Mouse (Mus musculus): Measurements from ENCODE around the gene Alyref. TPM values are rescaled to one million over a fixed set of nuclear protein-coding genes. Genes with fewer than 3 reads are reported as not detected.

The Alyref gene
- polyA plus RNA-seq (2014; fragmentation: Illumina TruSeq; extraction: RNeasy Lipid Tissue Mini Kit (QIAGEN cat#74804); ENCODE audit: insufficient read depth, low read depth, low replicate concordance) = 49.0 TPM

DNA sequence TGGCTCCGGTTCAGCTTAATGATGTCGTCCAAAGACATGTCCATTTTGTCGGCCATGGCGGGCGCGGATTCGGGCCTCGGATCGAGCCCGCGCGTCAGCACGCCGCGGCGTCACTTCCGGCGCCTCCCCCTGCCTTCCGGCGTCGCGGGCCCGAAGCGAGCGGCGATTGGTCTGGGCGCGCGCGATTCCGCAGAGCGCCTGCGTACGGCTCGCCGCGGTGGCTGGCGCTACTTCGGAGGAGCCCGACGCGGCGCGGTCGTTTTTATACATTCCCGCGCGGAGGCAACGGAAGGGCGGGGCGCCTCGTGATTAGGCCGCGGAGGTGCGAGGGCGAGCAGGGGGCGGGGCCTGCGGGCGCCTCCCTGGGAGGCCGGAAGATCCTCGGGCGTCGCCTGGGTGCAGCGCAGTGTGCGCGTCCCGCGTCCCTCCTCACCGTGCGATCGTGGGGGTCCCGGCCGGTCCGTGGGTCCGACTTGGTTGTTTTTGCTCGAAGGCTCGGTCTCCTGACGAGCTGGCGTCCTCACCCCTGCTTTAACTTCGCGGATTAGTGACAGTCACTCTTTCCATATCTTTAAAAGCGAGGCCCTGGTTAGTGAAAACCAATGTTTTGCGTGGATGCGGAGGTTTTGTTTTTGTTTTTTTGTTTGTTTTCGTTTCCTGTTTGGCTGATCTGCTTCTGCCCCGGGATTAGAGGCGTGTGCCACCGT lies at the start of gene Alyref, which contains the start of gene Anapc11:
Gene Alyref, minus strand, starts transcription at position 83 of the 707 bp plus-strand sequence.
Gene Anapc11, plus strand, starts transcription at position 139 of the 707 bp plus-strand sequence.

GRCm38 (mm10) chr11:120643601-120643987 lies 45.4 kb upstream of the Alyref start, which contains the start of gene Pycr1:
TSS of gene Pycr1 (minus strand) at chr11:120643769.

GRCm38 (mm10) chr11:120633520-120634343 lies 35.6 kb upstream of the Alyref start, which contains the start of gene Mafg:
TSS of gene Mafg (minus strand) at chr11:120633600.

GRCm38 (mm10) chr11:120625152-120625775 lies 27.1 kb upstream of the Alyref start, which contains the start of gene Sirt7:
TSS of gene Sirt7 (minus strand) at chr11:120625240.

DNA sequence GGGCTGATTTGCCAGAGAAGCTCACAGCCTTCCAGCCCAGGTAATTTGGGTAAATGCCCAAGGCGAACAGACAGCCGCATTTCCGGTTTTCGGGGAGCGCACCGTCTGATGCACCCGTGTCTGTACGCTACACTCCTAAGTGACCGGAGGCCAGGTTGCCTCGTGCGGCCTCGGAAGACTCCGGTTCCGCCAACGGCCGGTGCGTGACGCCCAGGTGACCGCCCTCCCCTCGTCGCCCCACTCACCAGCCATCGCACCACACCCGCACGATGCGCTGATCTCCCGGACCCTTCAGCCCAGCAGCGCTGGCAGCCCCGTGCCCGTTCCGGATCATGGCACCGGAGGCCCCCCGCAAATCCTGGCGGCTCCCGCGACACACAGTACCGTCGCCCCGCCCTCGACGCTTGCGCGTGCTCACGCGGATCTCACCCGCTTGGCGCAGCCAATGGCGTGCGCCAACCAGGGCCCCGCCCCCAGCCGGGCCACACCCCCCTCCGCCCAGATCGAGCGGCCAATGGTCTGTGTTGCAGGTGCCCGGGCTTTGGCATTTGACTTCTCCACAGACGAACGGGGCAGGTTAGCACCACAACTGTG lies 19.5 kb upstream of the Alyref start, which contains the start of gene Pcyt2:
Gene Pcyt2, minus strand, starts transcription at position 418 of the 594 bp plus-strand sequence.

GRCm38 (mm10) chr11:120608241-120609034 lies 10.3 kb upstream of the Alyref start, which contains the start of gene Npb:
TSS of gene Npb (plus strand) at chr11:120608477.

DNA sequence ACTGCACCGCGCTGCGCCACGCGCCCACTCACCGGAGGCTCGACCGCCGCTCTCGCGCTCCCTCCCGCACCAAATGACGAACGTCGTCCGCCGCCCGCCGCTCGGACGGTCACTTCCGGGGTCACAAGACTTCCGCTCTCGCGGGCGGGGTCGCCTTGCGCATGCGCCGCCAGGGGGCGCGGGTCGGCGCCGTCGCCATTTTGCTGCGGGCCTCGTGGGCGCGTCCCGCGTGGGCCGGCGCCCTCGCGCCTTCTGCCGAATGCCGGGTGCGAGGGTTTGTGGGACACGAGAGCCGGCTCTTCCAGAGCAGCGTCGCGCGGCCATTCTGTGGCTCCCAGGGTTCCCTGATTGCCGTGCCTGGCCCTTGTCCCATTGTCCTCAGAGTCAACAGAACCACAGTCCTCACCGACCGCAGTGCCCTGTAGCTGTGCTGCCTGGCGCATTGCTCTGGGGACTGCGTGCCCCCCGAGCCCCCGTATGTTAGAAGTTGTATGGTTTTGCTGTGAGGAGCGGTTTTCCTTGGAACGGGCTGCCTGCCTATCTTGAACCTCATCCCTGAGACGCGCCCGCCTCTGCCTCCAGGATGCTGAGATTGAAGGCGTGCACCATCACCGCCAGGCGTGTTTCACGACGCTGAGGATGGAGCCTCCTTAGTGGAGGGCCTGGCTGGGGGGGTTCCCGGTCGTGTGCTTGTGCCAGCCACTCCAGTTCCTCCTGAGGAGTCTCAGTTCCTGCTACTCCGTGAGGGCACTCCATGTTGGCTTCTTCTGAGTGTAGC lies 16.5 kb downstream of the Alyref start, which contains the start of gene Arhgdia:
Gene Arhgdia, minus strand, starts transcription at position 135 of the 778 bp plus-strand sequence.

DNA sequence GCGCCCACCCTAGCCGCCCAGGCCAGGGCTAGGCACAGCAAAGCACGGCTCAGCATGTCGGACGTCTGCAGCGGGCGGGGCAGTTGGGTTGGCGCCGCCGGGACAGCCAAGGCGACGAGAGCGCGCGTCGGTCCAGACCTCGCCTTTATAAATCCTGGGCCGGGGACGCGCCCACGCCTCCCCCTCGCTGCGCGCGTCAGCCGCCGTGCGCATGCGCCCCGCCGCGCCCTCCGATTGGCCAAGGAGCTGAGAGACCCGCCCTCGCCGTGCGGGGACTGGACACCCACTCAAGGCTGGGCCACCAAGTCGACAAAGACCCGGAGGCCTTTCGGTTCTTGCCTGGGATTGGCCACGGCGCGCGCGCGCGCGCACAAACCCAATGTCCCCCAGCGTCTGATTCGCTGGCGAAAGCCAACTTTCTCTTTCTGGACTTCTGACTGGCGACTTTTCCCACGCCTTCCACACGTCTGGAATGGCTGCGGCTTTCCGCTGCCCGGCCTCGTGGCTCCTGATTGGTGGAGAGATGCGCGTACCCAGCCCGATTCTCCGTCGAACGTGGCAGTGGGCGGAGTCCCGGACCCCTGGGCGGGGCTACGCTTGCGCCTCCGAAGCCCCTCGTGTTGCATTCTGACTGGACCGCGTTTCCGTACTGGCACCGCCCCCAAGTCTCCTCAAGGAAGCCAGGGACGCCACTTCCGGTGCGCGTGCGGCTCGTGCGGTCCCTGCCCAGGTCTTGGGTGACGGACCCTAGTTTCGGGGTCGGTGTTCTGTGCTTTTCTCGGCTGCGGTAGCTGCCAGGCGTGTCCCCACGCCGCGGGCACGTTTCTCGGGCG lies 25.2 kb downstream of the Alyref start, which contains the start of gene P4hb:
Gene P4hb, minus strand, starts transcription at position 502 of the 833 bp plus-strand sequence.

GRCm38 (mm10) chr11:120550810-120551440 lies 47.2 kb downstream of the Alyref start, which contains the start of gene Ppp1r27:
TSS of gene Ppp1r27 (minus strand) at chr11:120551132.

DNA sequence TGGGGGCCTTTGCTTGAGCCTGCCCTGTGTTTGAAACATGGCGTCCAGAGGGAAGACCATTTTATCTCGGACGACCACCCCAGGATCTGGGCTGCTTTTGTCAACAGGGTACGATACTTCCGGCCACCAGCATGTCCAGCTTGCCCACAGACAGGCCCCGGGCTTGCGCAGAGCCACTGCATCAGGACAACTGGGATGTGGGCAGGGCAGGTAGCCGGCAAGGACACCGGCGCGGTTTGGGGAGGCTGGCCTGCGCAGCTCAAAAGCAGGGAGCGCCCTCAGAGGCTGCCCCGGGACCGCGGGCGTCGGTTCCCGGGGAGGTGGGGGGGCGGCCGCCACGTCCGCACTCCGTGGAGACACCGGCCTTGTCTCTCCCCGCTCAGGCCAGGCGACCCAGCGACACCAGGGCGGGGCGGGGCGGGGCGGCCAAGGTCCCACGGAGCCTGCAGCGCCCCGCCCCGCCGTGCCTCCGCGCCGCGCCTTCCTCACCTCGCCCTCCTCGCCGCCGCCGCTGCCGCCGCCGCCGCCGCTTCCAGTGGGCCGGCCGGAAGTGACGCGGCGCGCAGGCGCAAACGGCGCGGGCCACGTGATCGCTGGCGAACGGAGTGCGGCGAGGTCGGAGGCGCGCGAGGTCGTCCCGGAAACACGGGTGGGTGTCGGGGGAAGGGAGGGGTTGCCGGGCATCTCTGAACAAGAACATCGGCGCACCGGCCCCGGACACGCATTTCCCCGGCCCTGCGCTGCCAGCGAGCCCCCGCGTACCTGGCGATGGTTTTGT lies 48.8 kb downstream of the Alyref start, which contains the start of gene Mcrip1:
Gene Mcrip1, minus strand, starts transcription at position 560 of the 778 bp plus-strand sequence.

Other genes starting within 250 kb of the Alyref start
- gene Actg1, start 249.8 kb downstream of the Alyref start, polyA plus RNA-seq (2014; fragmentation: Illumina TruSeq; extraction: RNeasy Lipid Tissue Mini Kit (QIAGEN cat#74804); ENCODE audit: insufficient read depth, low read depth, low replicate concordance) = 1,316 TPM
- gene Fscn2, start 236.8 kb downstream of the Alyref start, polyA plus RNA-seq (2014; fragmentation: Illumina TruSeq; extraction: RNeasy Lipid Tissue Mini Kit (QIAGEN cat#74804); ENCODE audit: insufficient read depth, low read depth, low replicate concordance) = 0.33 TPM
- 10.2 TPM for gene Faap100, start 219.6 kb downstream of the Alyref start, polyA plus RNA-seq (2014; fragmentation: Illumina TruSeq; extraction: RNeasy Lipid Tissue Mini Kit (QIAGEN cat#74804); ENCODE audit: insufficient read depth, low read depth, low replicate concordance)
- 19.5 TPM for gene Nploc4, start 160.7 kb downstream of the Alyref start, polyA plus RNA-seq (2014; fragmentation: Illumina TruSeq; extraction: RNeasy Lipid Tissue Mini Kit (QIAGEN cat#74804); ENCODE audit: insufficient read depth, low read depth, low replicate concordance)
- gene Tspan10, start 155.7 kb downstream of the Alyref start, polyA plus RNA-seq (2014; fragmentation: Illumina TruSeq; extraction: RNeasy Lipid Tissue Mini Kit (QIAGEN cat#74804); ENCODE audit: insufficient read depth, low read depth, low replicate concordance) = not detected
- gene Pde6g, start 144.9 kb downstream of the Alyref start, polyA plus RNA-seq (2014; fragmentation: Illumina TruSeq; extraction: RNeasy Lipid Tissue Mini Kit (QIAGEN cat#74804); ENCODE audit: insufficient read depth, low read depth, low replicate concordance) = not detected
- 13.4 TPM for gene Oxld1, start 140.3 kb downstream of the Alyref start, polyA plus RNA-seq (2014; fragmentation: Illumina TruSeq; extraction: RNeasy Lipid Tissue Mini Kit (QIAGEN cat#74804); ENCODE audit: insufficient read depth, low read depth, low replicate concordance)
- gene Ccdc137, start 140.2 kb downstream of the Alyref start, polyA plus RNA-seq (2014; fragmentation: Illumina TruSeq; extraction: RNeasy Lipid Tissue Mini Kit (QIAGEN cat#74804); ENCODE audit: insufficient read depth, low read depth, low replicate concordance) = 13.6 TPM
- 10.8 TPM for gene Arl16, start 130.8 kb downstream of the Alyref start, polyA plus RNA-seq (2014; fragmentation: Illumina TruSeq; extraction: RNeasy Lipid Tissue Mini Kit (QIAGEN cat#74804); ENCODE audit: insufficient read depth, low read depth, low replicate concordance)
- 65.4 TPM for gene Mrpl12, start 113.8 kb downstream of the Alyref start, polyA plus RNA-seq (2014; fragmentation: Illumina TruSeq; extraction: RNeasy Lipid Tissue Mini Kit (QIAGEN cat#74804); ENCODE audit: insufficient read depth, low read depth, low replicate concordance)
- gene Slc25a10, start 106.5 kb downstream of the Alyref start, polyA plus RNA-seq (2014; fragmentation: Illumina TruSeq; extraction: RNeasy Lipid Tissue Mini Kit (QIAGEN cat#74804); ENCODE audit: insufficient read depth, low read depth, low replicate concordance) = 42.5 TPM
- gene Gcgr, start 67.7 kb downstream of the Alyref start, polyA plus RNA-seq (2014; fragmentation: Illumina TruSeq; extraction: RNeasy Lipid Tissue Mini Kit (QIAGEN cat#74804); ENCODE audit: insufficient read depth, low read depth, low replicate concordance) = 0.15 TPM
- gene Mcrip1, start 48.6 kb downstream of the Alyref start, polyA plus RNA-seq (2014; fragmentation: Illumina TruSeq; extraction: RNeasy Lipid Tissue Mini Kit (QIAGEN cat#74804); ENCODE audit: insufficient read depth, low read depth, low replicate concordance) = 138 TPM
- not detected for gene Ppp1r27, start 47.2 kb downstream of the Alyref start, polyA plus RNA-seq (2014; fragmentation: Illumina TruSeq; extraction: RNeasy Lipid Tissue Mini Kit (QIAGEN cat#74804); ENCODE audit: insufficient read depth, low read depth, low replicate concordance)
- 289 TPM for gene P4hb, start 25.1 kb downstream of the Alyref start, polyA plus RNA-seq (2014; fragmentation: Illumina TruSeq; extraction: RNeasy Lipid Tissue Mini Kit (QIAGEN cat#74804); ENCODE audit: insufficient read depth, low read depth, low replicate concordance)
- gene Arhgdia, start 16.7 kb downstream of the Alyref start, polyA plus RNA-seq (2014; fragmentation: Illumina TruSeq; extraction: RNeasy Lipid Tissue Mini Kit (QIAGEN cat#74804); ENCODE audit: insufficient read depth, low read depth, low replicate concordance) = 361 TPM
- gene Anapc11, start 56 bp upstream of the Alyref start, polyA plus RNA-seq (2014; fragmentation: Illumina TruSeq; extraction: RNeasy Lipid Tissue Mini Kit (QIAGEN cat#74804); ENCODE audit: insufficient read depth, low read depth, low replicate concordance) = 82.6 TPM
- 1.3 TPM for gene Npb, start 10.1 kb upstream of the Alyref start, polyA plus RNA-seq (2014; fragmentation: Illumina TruSeq; extraction: RNeasy Lipid Tissue Mini Kit (QIAGEN cat#74804); ENCODE audit: insufficient read depth, low read depth, low replicate concordance)
- 51.7 TPM for gene Pcyt2, start 19.6 kb upstream of the Alyref start, polyA plus RNA-seq (2014; fragmentation: Illumina TruSeq; extraction: RNeasy Lipid Tissue Mini Kit (QIAGEN cat#74804); ENCODE audit: insufficient read depth, low read depth, low replicate concordance)
- gene Sirt7, start 26.9 kb upstream of the Alyref start, polyA plus RNA-seq (2014; fragmentation: Illumina TruSeq; extraction: RNeasy Lipid Tissue Mini Kit (QIAGEN cat#74804); ENCODE audit: insufficient read depth, low read depth, low replicate concordance) = 39.1 TPM
- gene Mafg, start 35.2 kb upstream of the Alyref start, polyA plus RNA-seq (2014; fragmentation: Illumina TruSeq; extraction: RNeasy Lipid Tissue Mini Kit (QIAGEN cat#74804); ENCODE audit: insufficient read depth, low read depth, low replicate concordance) = 17.0 TPM
- gene Pycr1, start 45.4 kb upstream of the Alyref start, polyA plus RNA-seq (2014; fragmentation: Illumina TruSeq; extraction: RNeasy Lipid Tissue Mini Kit (QIAGEN cat#74804); ENCODE audit: insufficient read depth, low read depth, low replicate concordance) = 1.4 TPM
- 1.6 TPM for gene Myadml2, start 49.8 kb upstream of the Alyref start, polyA plus RNA-seq (2014; fragmentation: Illumina TruSeq; extraction: RNeasy Lipid Tissue Mini Kit (QIAGEN cat#74804); ENCODE audit: insufficient read depth, low read depth, low replicate concordance)
- gene Notum, start 62.8 kb upstream of the Alyref start, polyA plus RNA-seq (2014; fragmentation: Illumina TruSeq; extraction: RNeasy Lipid Tissue Mini Kit (QIAGEN cat#74804); ENCODE audit: insufficient read depth, low read depth, low replicate concordance) = 8.1 TPM
- 44.2 TPM for gene Aspscr1, start 74.6 kb upstream of the Alyref start, polyA plus RNA-seq (2014; fragmentation: Illumina TruSeq; extraction: RNeasy Lipid Tissue Mini Kit (QIAGEN cat#74804); ENCODE audit: insufficient read depth, low read depth, low replicate concordance)
- gene Cenpx, start 115.4 kb upstream of the Alyref start, polyA plus RNA-seq (2014; fragmentation: Illumina TruSeq; extraction: RNeasy Lipid Tissue Mini Kit (QIAGEN cat#74804); ENCODE audit: insufficient read depth, low read depth, low replicate concordance) = 82.4 TPM
- gene Lrrc45, start 115.6 kb upstream of the Alyref start, polyA plus RNA-seq (2014; fragmentation: Illumina TruSeq; extraction: RNeasy Lipid Tissue Mini Kit (QIAGEN cat#74804); ENCODE audit: insufficient read depth, low read depth, low replicate concordance) = 15.4 TPM
- gene Rac3, start 123.1 kb upstream of the Alyref start, polyA plus RNA-seq (2014; fragmentation: Illumina TruSeq; extraction: RNeasy Lipid Tissue Mini Kit (QIAGEN cat#74804); ENCODE audit: insufficient read depth, low read depth, low replicate concordance) = 44.3 TPM
- 185 TPM for gene Dcxr, start 128.9 kb upstream of the Alyref start, polyA plus RNA-seq (2014; fragmentation: Illumina TruSeq; extraction: RNeasy Lipid Tissue Mini Kit (QIAGEN cat#74804); ENCODE audit: insufficient read depth, low read depth, low replicate concordance)
- 5,777 TPM for gene Cbr2, start 133.7 kb upstream of the Alyref start, polyA plus RNA-seq (2014; fragmentation: Illumina TruSeq; extraction: RNeasy Lipid Tissue Mini Kit (QIAGEN cat#74804); ENCODE audit: insufficient read depth, low read depth, low replicate concordance)
- gene Hmga1b, start 164.4 kb upstream of the Alyref start, polyA plus RNA-seq (2014; fragmentation: Illumina TruSeq; extraction: RNeasy Lipid Tissue Mini Kit (QIAGEN cat#74804); ENCODE audit: insufficient read depth, low read depth, low replicate concordance) = 0.87 TPM
- 18.4 TPM for gene Rfng, start 185.8 kb upstream of the Alyref start, polyA plus RNA-seq (2014; fragmentation: Illumina TruSeq; extraction: RNeasy Lipid Tissue Mini Kit (QIAGEN cat#74804); ENCODE audit: insufficient read depth, low read depth, low replicate concordance)
- gene Gps1, start 185.9 kb upstream of the Alyref start, polyA plus RNA-seq (2014; fragmentation: Illumina TruSeq; extraction: RNeasy Lipid Tissue Mini Kit (QIAGEN cat#74804); ENCODE audit: insufficient read depth, low read depth, low replicate concordance) = 62.0 TPM
- 23.6 TPM for gene Dus1l, start 198.0 kb upstream of the Alyref start, polyA plus RNA-seq (2014; fragmentation: Illumina TruSeq; extraction: RNeasy Lipid Tissue Mini Kit (QIAGEN cat#74804); ENCODE audit: insufficient read depth, low read depth, low replicate concordance)
- 145 TPM for gene Fasn, start 226.2 kb upstream of the Alyref start, polyA plus RNA-seq (2014; fragmentation: Illumina TruSeq; extraction: RNeasy Lipid Tissue Mini Kit (QIAGEN cat#74804); ENCODE audit: insufficient read depth, low read depth, low replicate concordance)